Mouse (Mus musculus): ENCODE measurements around the gene Rps17. TPM values are rescaled to one million over a fixed set of nuclear protein-coding genes. Genes with fewer than 3 reads are reported as not detected.

The Rps17 gene
- polyA plus RNA-seq, 1 experiment from 2014 or later: 1,028 TPM

DNA sequence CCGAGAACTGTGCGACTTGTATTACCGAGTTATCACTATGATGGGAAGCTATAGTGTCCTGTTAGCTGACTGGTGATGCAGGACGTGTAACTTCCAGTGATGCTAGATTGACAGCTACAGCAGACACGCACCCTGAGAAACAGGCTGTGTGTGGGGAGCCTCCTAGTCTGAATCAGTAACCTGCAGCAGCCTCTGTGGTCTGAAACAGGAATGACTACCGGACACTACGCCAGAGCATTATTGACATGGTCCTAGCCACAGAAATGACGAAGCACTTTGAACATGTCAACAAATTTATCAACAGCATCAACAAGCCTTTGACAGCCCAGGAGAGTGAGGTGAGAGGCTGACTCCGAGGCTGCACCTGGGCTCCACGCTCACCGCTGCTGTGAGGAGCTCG, 19.0 kb downstream of the Rps17 start:
- no peak for DNase-seq (ENCODE audit: low spot score)
- peaks cover 9% of the 10 kb centered on the region for H3K4me1 ChIP-seq
- H3K9me3 ChIP-seq: no peaks in the 10 kb centered on the region
- no peak overlapping the region for H3K27ac ChIP-seq
- H3K27me3 ChIP-seq (ENCODE audit: insufficient read depth, poor library complexity, severe bottlenecking): no peaks in the 10 kb centered on the region
- H3K36me3 ChIP-seq: peaks cover 19% of the 10 kb centered on the region; the same call in 1 of the 2 replicates
- 81% methylated on average over 12 of the region's 12 CpGs for WGBS
- no peak overlapping the region for H3K4me3 ChIP-seq

DNA sequence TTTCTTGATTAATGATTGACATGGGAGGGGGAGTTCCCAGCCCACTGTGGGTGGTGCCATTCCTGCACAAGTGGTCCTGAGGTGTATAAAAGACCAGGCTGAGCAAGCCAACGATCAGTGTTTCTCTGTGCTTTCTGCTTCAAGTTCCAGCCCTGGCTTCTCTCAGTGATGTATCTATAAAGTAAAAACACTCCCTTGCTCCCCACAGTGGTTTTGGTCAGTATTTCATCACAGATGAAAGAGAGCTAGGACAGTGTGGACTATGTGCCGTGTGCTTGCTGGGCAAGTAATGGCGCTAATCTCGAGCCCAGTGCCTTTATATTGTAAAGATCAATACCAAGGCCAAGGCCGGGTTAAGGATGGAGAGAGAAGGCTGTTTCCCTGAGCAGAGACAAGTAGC, 23.3 kb downstream of the Rps17 start:
- Histone ChIP-seq H3K9me3 (no peaks in the 10 kb centered on the region), H3K4me3 (no peak overlapping the region), H3K36me3 (peaks cover under 1% of the 10 kb centered on the region; the same call in 1 of the 2 replicates), H3K4me1 (no peaks in the 10 kb centered on the region), H3K27me3 (ENCODE audit: insufficient read depth, poor library complexity, severe bottlenecking) (no peaks in the 10 kb centered on the region), H3K27ac (no peak overlapping the region)
- no peak for DNase-seq (ENCODE audit: low spot score)
- WGBS: 78% methylated on average over 5 of the region's 5 CpGs

DNA sequence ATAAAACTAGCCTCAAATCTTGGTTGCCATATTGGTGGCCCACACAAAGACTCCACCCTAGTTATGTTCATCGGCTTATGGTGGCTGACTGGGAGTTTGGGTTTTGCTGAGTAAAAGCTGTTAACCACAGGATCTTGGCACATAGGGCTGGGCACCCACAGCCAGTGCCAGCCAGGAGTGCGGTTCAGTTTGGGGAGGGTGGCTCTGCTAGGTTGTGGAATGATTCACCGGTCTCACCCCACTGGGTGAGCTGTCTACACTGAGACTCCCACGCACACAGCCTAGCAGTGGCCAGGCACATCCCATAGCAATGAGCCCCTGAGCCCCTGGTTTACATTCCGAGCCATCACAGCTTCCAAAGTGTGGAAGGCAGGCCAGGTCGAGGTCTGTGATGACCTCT, 25.3 kb downstream of the Rps17 start:
- Histone ChIP-seq H3K27ac (no peak overlapping the region), H3K4me3 (no peak overlapping the region), H3K36me3 (no peaks in the 10 kb centered on the region), H3K9me3 (no peaks in the 10 kb centered on the region), H3K4me1 (no peaks in the 10 kb centered on the region), H3K27me3 (ENCODE audit: insufficient read depth, poor library complexity, severe bottlenecking) (no peaks in the 10 kb centered on the region)
- 76% methylated on average over 6 of the region's 6 CpGs for WGBS
- no peak for DNase-seq (ENCODE audit: low spot score)

DNA sequence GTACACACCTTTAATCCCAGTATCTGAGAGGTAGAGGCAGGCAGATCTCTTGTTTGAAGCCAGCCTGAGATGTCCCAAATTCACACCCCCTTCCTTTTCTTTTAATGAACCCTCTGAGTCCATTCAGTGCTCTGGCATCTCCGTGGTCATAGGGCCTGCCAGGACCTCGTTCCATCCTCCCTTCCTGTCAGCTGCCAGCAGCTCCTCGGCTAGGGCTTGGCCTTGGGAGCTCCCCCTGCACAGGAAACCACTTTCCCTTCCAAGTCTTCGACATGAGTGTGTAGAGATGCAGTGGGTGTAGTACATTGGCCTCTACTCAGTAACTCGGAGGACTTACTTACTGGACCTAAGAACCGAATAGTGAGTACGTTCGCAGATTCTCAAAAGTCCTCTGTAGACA, 29.5 kb downstream of the Rps17 start:
- DNase-seq (ENCODE audit: low spot score): no peak
- Histone ChIP-seq H3K27me3 (ENCODE audit: insufficient read depth, poor library complexity, severe bottlenecking) (no peaks in the 10 kb centered on the region), H3K36me3 (no peaks in the 10 kb centered on the region), H3K4me3 (no peak overlapping the region), H3K27ac (no peak overlapping the region), H3K9me3 (no peaks in the 10 kb centered on the region), H3K4me1 (peaks cover 11% of the 10 kb centered on the region)
- 67% methylated on average over 8 of the region's 8 CpGs for WGBS

- H3K4me3 ChIP-seq: no peak overlapping the region
- H3K36me3 ChIP-seq: no peaks in the 10 kb centered on the region
- H3K27ac ChIP-seq: no peak overlapping the region
- no peak for DNase-seq (ENCODE audit: low spot score)
- H3K4me1 ChIP-seq: peaks cover 25% of the 10 kb centered on the region
- no peaks in the 10 kb centered on the region for H3K27me3 ChIP-seq (ENCODE audit: insufficient read depth, poor library complexity, severe bottlenecking)
- H3K9me3 ChIP-seq: no peaks in the 10 kb centered on the region
Measured at GRCm38 (mm10) chr7:81311581-81311980, 33.5 kb downstream of the Rps17 start.

DNA sequence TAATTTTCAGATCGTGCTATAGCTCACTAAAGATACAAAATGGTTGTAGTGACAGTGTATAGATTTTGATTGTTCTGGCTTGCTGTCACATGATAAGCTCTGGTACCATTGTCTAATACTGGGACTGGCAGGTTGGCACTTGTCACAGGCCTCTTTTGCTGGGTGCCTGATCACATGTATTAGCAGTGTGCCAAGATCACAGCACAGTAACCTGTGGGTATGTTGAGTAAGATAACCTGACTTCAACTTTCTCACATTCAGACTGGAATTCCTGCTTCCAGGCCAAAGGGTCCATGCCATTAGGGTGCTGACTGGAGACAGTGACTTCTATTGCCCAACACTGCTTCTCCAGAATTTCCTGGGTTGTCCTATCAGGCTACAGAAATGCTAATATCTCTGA, 33.9 kb downstream of the Rps17 start:
- no peak for DNase-seq (ENCODE audit: low spot score)
- WGBS: 75% methylated on average over 1 of the region's 1 CpGs

DNA sequence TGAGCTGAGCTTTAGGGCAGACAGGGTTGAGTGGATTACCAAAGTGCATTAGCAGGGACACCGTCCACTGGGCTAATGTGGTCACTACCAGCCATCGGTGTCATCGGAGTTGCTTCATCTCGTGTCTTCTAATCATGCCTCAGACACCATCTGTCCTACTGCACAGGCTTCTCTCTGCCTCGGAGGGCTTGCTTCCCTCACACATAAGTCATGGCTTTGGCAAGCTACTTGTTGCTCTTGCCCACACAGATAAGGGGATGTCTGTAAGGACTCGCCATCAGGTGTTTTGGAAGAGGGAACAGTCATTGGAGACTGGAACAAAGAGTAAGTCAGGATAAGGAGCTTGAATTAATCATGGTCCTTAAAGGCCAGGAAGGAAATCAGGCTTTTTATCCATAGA, 35.8 kb downstream of the Rps17 start:
- H3K27ac ChIP-seq: no peak overlapping the region; the same call in 1 of the 2 replicates
- DNase-seq (ENCODE audit: low spot score): no peak
- peaks cover 25% of the 10 kb centered on the region for H3K4me1 ChIP-seq
- no peaks in the 10 kb centered on the region for H3K9me3 ChIP-seq
- no peaks in the 10 kb centered on the region for H3K36me3 ChIP-seq
- H3K4me3 ChIP-seq: no peak overlapping the region
- 71% methylated on average over 6 of the region's 6 CpGs for WGBS
- no peaks in the 10 kb centered on the region for H3K27me3 ChIP-seq (ENCODE audit: insufficient read depth, poor library complexity, severe bottlenecking)

More for the DNA sequence above, 33.9 kb downstream of the Rps17 start:
- no peak overlapping the region for H3K4me3 ChIP-seq
- no peaks in the 10 kb centered on the region for H3K9me3 ChIP-seq
- H3K4me1 ChIP-seq: peaks cover 25% of the 10 kb centered on the region
- H3K27ac ChIP-seq: no peak overlapping the region
- H3K36me3 ChIP-seq: no peaks in the 10 kb centered on the region
- no peaks in the 10 kb centered on the region for H3K27me3 ChIP-seq (ENCODE audit: insufficient read depth, poor library complexity, severe bottlenecking)

- Histone ChIP-seq H3K27me3 (ENCODE audit: insufficient read depth, poor library complexity, severe bottlenecking) (no peaks in the 10 kb centered on the region), H3K4me3 (no peak overlapping the region), H3K27ac (no peak overlapping the region), H3K9me3 (no peaks in the 10 kb centered on the region), H3K4me1 (peaks cover 17% of the 10 kb centered on the region), H3K36me3 (no peaks in the 10 kb centered on the region)
- DNase-seq (ENCODE audit: low spot score): no peak
- 78% methylated on average over 8 of the region's 8 CpGs for WGBS
Measured at GRCm38 (mm10) chr7:81307735-81308134, 37.3 kb downstream of the Rps17 start.

GRCm38 (mm10) chr7:81304675-81305074, 40.4 kb downstream of the Rps17 start:
- Histone ChIP-seq H3K27ac (no peak overlapping the region), H3K36me3 (no peaks in the 10 kb centered on the region), H3K4me3 (no peak overlapping the region), H3K9me3 (no peaks in the 10 kb centered on the region), H3K4me1 (peaks cover 10% of the 10 kb centered on the region; the same call in 1 of the 2 replicates), H3K27me3 (ENCODE audit: insufficient read depth, poor library complexity, severe bottlenecking) (no peaks in the 10 kb centered on the region)
- DNase-seq (ENCODE audit: low spot score): no peak
- 87% methylated on average over 5 of the region's 5 CpGs for WGBS

DNA sequence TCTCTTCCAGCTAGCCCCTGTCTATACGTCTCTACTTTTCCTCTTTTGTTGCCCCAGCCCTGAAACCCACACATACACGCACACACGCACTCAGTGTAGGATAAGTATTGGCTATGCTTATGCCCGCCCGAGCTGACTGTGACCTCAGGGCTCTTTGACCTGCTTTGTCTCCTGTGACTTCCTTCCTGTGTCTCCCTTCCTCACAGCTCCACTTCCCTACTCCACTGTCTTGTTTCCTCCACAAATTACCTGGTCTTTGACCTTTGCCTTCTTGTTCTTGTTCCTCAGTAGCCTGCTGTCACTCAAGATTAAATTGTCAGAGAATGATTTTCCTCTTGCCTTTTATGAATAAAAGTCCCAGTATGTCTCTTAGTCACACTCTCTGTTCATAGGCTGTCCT, 41.0 kb downstream of the Rps17 start:
- H3K4me1 ChIP-seq: peaks cover 4% of the 10 kb centered on the region; the same call in 1 of the 2 replicates
- H3K27ac ChIP-seq: no peak overlapping the region
- no peaks in the 10 kb centered on the region for H3K36me3 ChIP-seq
- no peaks in the 10 kb centered on the region for H3K27me3 ChIP-seq (ENCODE audit: insufficient read depth, poor library complexity, severe bottlenecking)
- no peaks in the 10 kb centered on the region for H3K9me3 ChIP-seq
- no peak overlapping the region for H3K4me3 ChIP-seq
- 65% methylated on average over 5 of the region's 5 CpGs for WGBS
- no peak for DNase-seq (ENCODE audit: low spot score)

GRCm38 (mm10) chr7:81303682-81304081, 41.4 kb downstream of the Rps17 start:
- Histone ChIP-seq H3K4me1 (no peaks in the 10 kb centered on the region), H3K36me3 (no peaks in the 10 kb centered on the region), H3K27ac (no peak overlapping the region), H3K4me3 (no peak overlapping the region), H3K27me3 (ENCODE audit: insufficient read depth, poor library complexity, severe bottlenecking) (no peaks in the 10 kb centered on the region), H3K9me3 (no peaks in the 10 kb centered on the region)
- WGBS: 79% methylated on average over 2 of the region's 2 CpGs
- no peak for DNase-seq (ENCODE audit: low spot score)

GRCm38 (mm10) chr7:81301323-81301722, 43.7 kb downstream of the Rps17 start:
- 70% methylated on average over 7 of the region's 7 CpGs for WGBS
- H3K27ac ChIP-seq: no peak overlapping the region
- DNase-seq (ENCODE audit: low spot score): no peak

GRCm38 (mm10) chr7:81298206-81298605, 46.8 kb downstream of the Rps17 start:
- H3K4me3 ChIP-seq: no peak overlapping the region
- H3K9me3 ChIP-seq: no peaks in the 10 kb centered on the region
- no peak overlapping the region for H3K27ac ChIP-seq
- DNase-seq (ENCODE audit: low spot score): no peak
- no peaks in the 10 kb centered on the region for H3K36me3 ChIP-seq
- H3K27me3 ChIP-seq (ENCODE audit: insufficient read depth, poor library complexity, severe bottlenecking): no peaks in the 10 kb centered on the region
- 25% methylated on average over 6 of the region's 6 CpGs for WGBS
- H3K4me1 ChIP-seq: peaks cover 4% of the 10 kb centered on the region; the same call in 1 of the 2 replicates

More at GRCm38 (mm10) chr7:81301323-81301722, 43.7 kb downstream of the Rps17 start:
- Histone ChIP-seq H3K9me3 (no peaks in the 10 kb centered on the region), H3K27me3 (ENCODE audit: insufficient read depth, poor library complexity, severe bottlenecking) (no peaks in the 10 kb centered on the region), H3K4me1 (peaks cover 4% of the 10 kb centered on the region; the same call in 1 of the 2 replicates), H3K4me3 (no peak overlapping the region), H3K36me3 (no peaks in the 10 kb centered on the region)

DNA sequence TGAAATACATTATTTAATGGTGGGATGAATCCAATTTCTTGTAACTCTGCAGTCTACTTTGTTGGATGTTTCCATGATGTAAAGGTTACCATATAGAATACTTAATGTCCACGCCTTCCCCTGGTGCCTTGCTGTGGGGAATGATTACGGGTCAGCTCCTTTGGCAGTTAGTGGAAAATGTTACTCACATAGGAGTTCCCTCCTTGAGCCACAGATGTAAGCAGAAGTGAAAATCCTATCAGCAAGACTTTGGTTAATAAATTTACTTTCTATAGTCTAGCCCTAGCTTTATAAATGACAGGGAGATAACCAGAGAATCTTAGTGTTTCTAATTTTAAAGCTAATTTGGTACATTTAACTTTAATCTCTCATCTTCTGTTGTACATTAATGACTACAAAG, 49.9 kb downstream of the Rps17 start:
- Histone ChIP-seq H3K36me3 (no peaks in the 10 kb centered on the region), H3K4me1 (peaks cover 4% of the 10 kb centered on the region; the same call in 1 of the 2 replicates), H3K4me3 (no peak overlapping the region), H3K27ac (no peak overlapping the region), H3K9me3 (no peaks in the 10 kb centered on the region), H3K27me3 (ENCODE audit: insufficient read depth, poor library complexity, severe bottlenecking) (no peaks in the 10 kb centered on the region)
- no peak for DNase-seq (ENCODE audit: low spot score)
- WGBS: 62% methylated on average over 2 of the region's 2 CpGs

Data from heart, embryonic 10.5 days (tissue).